Mouse (Mus musculus): ENCODE measurements around the gene Pik3cg.

- TF ChIP-seq CTCF (IDR thresholded peaks at IDR 0.05; ENCODE audit: low read depth), result no peak
- TF ChIP-seq EP300 (IDR thresholded peaks at IDR 0.05; ENCODE audit: low read depth), result no peak
These were observed 70.9 kb downstream of the Pik3cg start for GRCm38 (mm10) chr12:32137542-32137941.
